Mouse (Mus musculus) small intestine, adult 2 months (tissue): ENCODE data around the gene Col1a1.

Source experiments
- CTCF ChIP-seq: fragments of 200-500 bp; IDR thresholded peaks from 2 replicates; pipeline ENCODE4 v1.5.1; 2012; ENCODE audit warnings: low read depth, mild to moderate bottlenecking, control low read depth, inconsistent platforms, low read length, moderate library complexity, mixed read lengths; ENCODE audit not compliant: insufficient replicate concordance, insufficient read length; ENCODE audit errors: extremely low read depth
- POLR2A ChIP-seq: fragments of 200-500 bp; IDR thresholded peaks from 2 replicates; pipeline ENCODE4 v1.6.1; 2012; ENCODE audit warnings: low read depth, mild to moderate bottlenecking, control low read depth, inconsistent platforms, low read length, moderate library complexity

DNA sequence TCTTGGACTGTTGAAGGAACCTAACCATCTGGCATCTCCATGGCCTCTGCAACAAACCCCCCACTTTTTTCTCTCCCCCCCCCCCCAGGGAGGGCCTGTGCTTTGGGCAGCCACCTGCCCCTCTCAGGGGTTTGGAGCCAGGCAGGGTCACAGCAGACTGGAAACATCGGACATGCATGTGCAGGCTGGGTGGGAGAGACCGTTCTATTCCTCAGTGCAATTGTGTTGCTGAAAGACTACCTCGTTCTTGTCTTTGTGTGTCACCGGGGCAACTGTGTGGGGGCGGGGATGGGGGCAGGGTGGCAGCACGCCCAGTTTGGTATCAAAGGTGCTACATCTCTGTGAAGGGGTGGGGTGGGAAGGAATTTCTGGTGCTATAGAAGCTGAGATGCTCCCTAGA is 16.1 kb downstream of the Col1a1 start:
- TF ChIP-seq POLR2A (no peak), CTCF (no peak)
